Mouse (Mus musculus) embryonic facial prominence, embryonic 15.5 days (tissue): ENCODE measurements around the gene Opn1sw. TPM values are rescaled to one million over a fixed set of nuclear protein-coding genes. Genes with fewer than 3 reads are reported as not detected.
"Not testable (repeated sequence)": the region's sequence is repeated elsewhere in the genome, so short reads cannot be mapped to it uniquely, and the experiment has no call there.

Experiments
- ATAC-seq: fragments of 200-750 bp; cut with Nextera tagmentation; 2 replicates; pipeline ENCODE4 v1.8.0; 2017; ENCODE audit warnings: low read depth, moderate TSS enrichment; ENCODE audit not compliant: insufficient number of reproducible peaks, low FRiP score, low TSS enrichment
- H3K27ac ChIP-seq: fragments of 300-500 bp; sonication (generic); replicated peaks from 2 replicates; pipeline ENCODE4 v1.5.1; 2015; ENCODE audit warnings: mild to moderate bottlenecking, inconsistent platforms
- H3K27me3 ChIP-seq: fragments of 300-500 bp; sonication (generic); 2 replicates; pipeline ENCODE4 v1.6.1; 2015; ENCODE audit warnings: inconsistent platforms
- H3K36me3 ChIP-seq: fragments of 300-500 bp; sonication (generic); 2 replicates; pipeline ENCODE4 v1.6.1; 2015; ENCODE audit warnings: mild to moderate bottlenecking, inconsistent platforms
- H3K4me1 ChIP-seq: fragments of 300-500 bp; sonication (generic); 2 replicates; pipeline ENCODE4 v1.6.1; 2015; ENCODE audit warnings: inconsistent platforms
- H3K4me2 ChIP-seq: fragments of 300-500 bp; sonication (generic); replicated peaks from 2 replicates; pipeline ENCODE4 v1.6.1; 2015; ENCODE audit warnings: mild to moderate bottlenecking, inconsistent platforms
- H3K4me3 ChIP-seq: fragments of 300-500 bp; sonication (generic); replicated peaks from 2 replicates; pipeline ENCODE4 v1.5.1; 2015; ENCODE audit warnings: mild to moderate bottlenecking, inconsistent platforms
- H3K9ac ChIP-seq: fragments of 300-500 bp; sonication (generic); 2 replicates; pipeline ENCODE4 v1.6.1; 2015; ENCODE audit warnings: inconsistent platforms
- H3K9me3 ChIP-seq: fragments of 300-500 bp; sonication (generic); replicated peaks from 2 replicates; pipeline ENCODE4 v1.6.1; 2016; ENCODE audit warnings: inconsistent platforms
- WGBS: fragments of 180-500 bp; shearing (Covaris S2); methylation state at CpG from one replicate; pipeline ENCODE4 v1.1.7; 2015; 5-methylcytosine and 5-hydroxymethylcytosine counted together
- polyA plus RNA-seq: library from polyadenylated mRNA; unstranded; fragments of >200 nt; fragmentation: Nextera tagmentation; extraction: Ambion mirVana; gene quantifications from 2 replicates; pipeline ENCODE4 v1.2.1, GENCODE M21; 2015

Opn1sw gene
- polyA plus RNA-seq, 1 experiment from 2014 or later, result 1.2 TPM

DNA sequence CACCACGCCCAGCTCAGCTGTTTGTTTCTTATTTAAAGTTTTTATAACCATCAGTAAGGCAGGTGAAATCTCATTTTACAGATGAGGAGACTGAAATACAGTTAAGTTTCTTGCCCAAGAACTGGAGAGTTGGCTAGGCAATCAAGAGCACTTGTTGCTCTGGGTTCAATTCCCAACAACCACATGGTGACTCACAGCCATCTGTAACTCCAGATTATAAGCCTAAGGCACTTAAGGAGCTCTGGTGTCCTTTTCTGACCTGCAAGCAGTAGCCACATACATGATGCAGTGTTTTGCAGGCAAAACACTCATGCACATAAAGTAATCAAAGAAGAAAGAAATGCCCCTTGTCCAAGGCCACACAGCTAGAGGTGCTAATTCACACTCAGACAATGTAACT, 23.0 kb downstream of the Opn1sw start:
- peaks cover 23% of the 10 kb centered on the region for H3K4me1 ChIP-seq
- H3K36me3 ChIP-seq, result peaks cover 42% of the 10 kb centered on the region
- H3K9ac ChIP-seq, result no peak overlapping the region
- H3K4me2 ChIP-seq, result no peak overlapping the region
- H3K27me3 ChIP-seq, result no peaks in the 10 kb centered on the region
- no peak overlapping the region for H3K27ac ChIP-seq
- ATAC-seq, result no peak
- no peaks in the 10 kb centered on the region for H3K9me3 ChIP-seq
- 93% methylated on average over 1 of the region's 1 CpGs for WGBS
- no peak overlapping the region for H3K4me3 ChIP-seq

- Histone ChIP-seq H3K4me1 (peaks cover 32% of the 10 kb centered on the region), H3K9ac (no peak overlapping the region), H3K36me3 (peaks cover 41% of the 10 kb centered on the region), H3K4me3 (no peak overlapping the region), H3K4me2 (no peak overlapping the region), H3K9me3 (no peaks in the 10 kb centered on the region), H3K27ac (peak overlapping the region; percentile 63; the same call in 1 of the 2 replicates), H3K27me3 (no peaks in the 10 kb centered on the region)
- WGBS, result 62% methylated on average over 3 of the region's 3 CpGs
- no peak for ATAC-seq
These were observed 25.1 kb downstream of the Opn1sw start for GRCm38 (mm10) chr6:29363129-29363515.

DNA sequence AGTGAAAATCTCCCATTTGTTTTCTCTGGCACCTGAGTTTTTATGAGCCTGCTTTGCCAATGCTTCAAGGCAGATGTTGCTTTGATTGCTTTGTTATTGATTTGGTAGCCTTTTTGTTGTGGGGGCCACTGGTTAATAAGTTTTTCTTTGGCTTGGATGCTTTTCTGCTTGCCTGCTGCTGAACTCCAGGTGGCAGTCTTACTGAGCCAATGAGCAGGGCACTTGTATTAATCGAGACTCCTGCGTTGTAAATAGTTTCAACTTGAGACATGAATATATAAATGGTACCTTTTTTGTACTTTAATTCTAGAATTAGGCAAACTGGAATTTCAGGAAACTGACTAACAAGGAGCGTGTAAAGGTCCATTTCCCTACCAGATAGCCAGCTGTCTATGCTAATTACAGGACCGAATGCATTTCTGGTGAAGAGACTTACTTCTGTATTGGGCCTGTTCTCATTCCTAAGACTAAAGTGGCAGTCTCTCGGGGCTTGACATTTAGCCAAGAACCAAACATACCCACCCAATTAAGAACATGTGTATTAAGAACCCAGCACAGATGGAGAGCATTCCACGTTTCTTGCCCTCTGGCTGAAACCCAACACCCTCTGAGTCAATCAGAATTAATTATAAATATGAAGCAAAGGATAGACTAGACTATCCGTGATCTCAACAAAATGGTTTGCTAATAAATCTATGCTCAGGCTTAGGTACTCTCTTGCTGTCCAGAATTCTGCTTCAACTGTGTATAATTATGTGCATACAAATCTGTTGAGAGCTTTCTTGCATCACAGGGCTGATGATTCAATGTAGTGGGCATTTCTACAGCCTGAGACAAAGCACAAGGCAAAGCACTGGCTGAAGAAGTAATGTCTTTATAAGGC, 25.8 kb downstream of the Opn1sw start:
- Histone ChIP-seq H3K36me3 (peaks cover 41% of the 10 kb centered on the region), H3K27ac (peak overlapping the region; percentile 63)
- ATAC-seq, result peak; percentile 54; the same call in 1 of the 2 replicates

DNA sequence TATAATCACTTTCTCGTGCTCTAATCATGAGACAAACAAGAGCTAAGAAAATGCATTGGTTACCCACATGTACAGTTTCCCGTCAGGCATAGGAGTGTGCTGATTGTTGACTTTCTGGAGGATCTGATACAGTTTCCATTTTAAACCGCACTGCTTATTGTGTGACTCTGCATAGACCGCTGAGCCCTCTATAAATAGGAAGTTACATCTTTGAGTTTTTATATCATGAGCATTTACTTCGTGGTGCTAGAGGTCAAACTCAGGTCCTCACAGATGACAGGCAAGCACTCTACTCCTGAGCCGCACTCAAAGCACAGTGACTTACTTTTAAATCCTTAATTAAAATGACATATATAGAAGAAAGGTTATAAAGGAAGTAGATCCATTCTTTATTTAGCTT, 28.1 kb downstream of the Opn1sw start:
- Histone ChIP-seq H3K27ac (no peak overlapping the region), H3K4me2 (no peak overlapping the region), H3K27me3 (no peaks in the 10 kb centered on the region), H3K36me3 (peaks cover 30% of the 10 kb centered on the region), H3K4me3 (no peak overlapping the region), H3K4me1 (peaks cover 32% of the 10 kb centered on the region), H3K9ac (no peak overlapping the region), H3K9me3 (no peaks in the 10 kb centered on the region)
- 67% methylated on average over 6 of the region's 6 CpGs for WGBS
- no peak for ATAC-seq

More for the DNA sequence above, 25.8 kb downstream of the Opn1sw start:
- no peaks in the 10 kb centered on the region for H3K9me3 ChIP-seq
- WGBS, result 21% methylated on average over 7 of the region's 7 CpGs
- H3K4me1 ChIP-seq, result peaks cover 32% of the 10 kb centered on the region
- no peaks in the 10 kb centered on the region for H3K27me3 ChIP-seq
- no peak overlapping the region for H3K4me3 ChIP-seq
- H3K9ac ChIP-seq, result no peak overlapping the region
- no peak overlapping the region for H3K4me2 ChIP-seq

DNA sequence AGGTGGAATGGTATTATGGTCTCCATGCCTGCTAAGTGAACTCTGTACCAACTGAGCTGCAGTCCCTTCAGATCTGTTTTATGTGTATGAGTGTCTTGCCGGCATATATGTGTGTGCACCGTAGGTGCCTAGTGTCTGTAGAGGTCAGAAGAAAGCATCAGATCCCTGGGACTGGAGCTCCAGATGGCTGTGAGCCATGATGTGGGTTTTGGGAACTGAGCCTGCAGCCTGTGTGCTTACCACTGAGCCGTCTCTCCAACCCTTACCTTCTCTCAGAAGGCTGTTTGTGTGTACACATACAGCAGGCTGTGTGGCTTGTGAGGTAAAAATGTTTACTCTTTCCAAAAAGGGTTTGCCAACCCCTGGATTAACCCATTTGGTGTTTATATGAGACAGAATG, 28.9 kb downstream of the Opn1sw start:
- Histone ChIP-seq H3K4me3 (no peak overlapping the region), H3K4me2 (no peak overlapping the region), H3K4me1 (peaks cover 32% of the 10 kb centered on the region), H3K9me3 (no peaks in the 10 kb centered on the region), H3K27me3 (no peaks in the 10 kb centered on the region), H3K9ac (no peak overlapping the region), H3K27ac (no peak overlapping the region), H3K36me3 (peaks cover 27% of the 10 kb centered on the region)
- ATAC-seq, result no peak
- WGBS, result 90% methylated on average over 3 of the region's 3 CpGs

DNA sequence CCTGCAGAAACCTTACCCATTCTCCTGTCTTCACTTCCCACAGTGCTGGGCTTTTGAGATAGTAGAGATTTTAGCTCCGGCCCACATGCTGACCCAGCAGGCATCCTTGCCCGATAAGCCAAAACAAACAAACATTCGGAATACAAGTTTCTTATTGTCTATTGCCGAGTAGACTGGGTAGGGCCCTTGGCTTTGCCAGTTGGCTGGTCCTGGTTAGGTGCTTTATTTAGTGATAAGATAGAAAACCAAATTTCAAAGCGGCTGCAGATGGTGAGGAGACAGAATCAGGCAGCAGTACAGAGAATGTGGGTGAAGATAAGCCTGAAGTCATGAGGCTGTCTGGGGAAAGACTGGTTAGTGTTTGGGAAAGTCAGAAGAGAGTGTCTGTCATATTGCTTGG, 35.5 kb downstream of the Opn1sw start:
- 55% methylated on average over 5 of the region's 5 CpGs for WGBS

GRCm38 (mm10) chr6:29351613-29352012, 36.7 kb downstream of the Opn1sw start:
- H3K9ac ChIP-seq, result no peak overlapping the region
- H3K4me1 ChIP-seq, result peaks cover 16% of the 10 kb centered on the region
- H3K36me3 ChIP-seq, result peaks cover 3% of the 10 kb centered on the region; the same call in 1 of the 2 replicates
- no peaks in the 10 kb centered on the region for H3K9me3 ChIP-seq
- no peak overlapping the region for H3K27ac ChIP-seq
- no peak overlapping the region for H3K4me3 ChIP-seq
- ATAC-seq, result no peak
- no peak overlapping the region for H3K4me2 ChIP-seq
- no peaks in the 10 kb centered on the region for H3K27me3 ChIP-seq

More for the DNA sequence above, 35.5 kb downstream of the Opn1sw start:
- no peak overlapping the region for H3K4me3 ChIP-seq
- no peak for ATAC-seq
- H3K27ac ChIP-seq, result no peak overlapping the region
- no peaks in the 10 kb centered on the region for H3K27me3 ChIP-seq
- peaks cover 16% of the 10 kb centered on the region for H3K4me1 ChIP-seq
- H3K9ac ChIP-seq, result no peak overlapping the region
- peaks cover 12% of the 10 kb centered on the region for H3K36me3 ChIP-seq
- H3K9me3 ChIP-seq, result no peaks in the 10 kb centered on the region
- no peak overlapping the region for H3K4me2 ChIP-seq

- Histone ChIP-seq H3K9me3 (no peaks in the 10 kb centered on the region), H3K4me1 (peaks cover 16% of the 10 kb centered on the region), H3K27ac (peak overlapping the region; percentile 96), H3K4me3 (peak overlapping the region; percentile 95), H3K36me3 (no peaks in the 10 kb centered on the region), H3K4me2 (peak overlapping the region; percentile 58), H3K27me3 (no peaks in the 10 kb centered on the region), H3K9ac (peak overlapping the region; percentile 98)
- ATAC-seq, result peak; percentile 0; the same call in 1 of the 2 replicates
- WGBS, result under 1% methylated on average over 15 of the region's 15 CpGs
These were observed 39.9 kb downstream of the Opn1sw start for GRCm38 (mm10) chr6:29348371-29348724.

GRCm38 (mm10) chr6:29347665-29348370, 40.5 kb downstream of the Opn1sw start, which contains the start of gene Calu:
Gene Calu, plus strand, starts transcription at chr6:29348069.
- H3K4me2 ChIP-seq, result peak within 1 kb of the TSS; percentile 58
- peaks cover 16% of the 10 kb centered on the region for H3K4me1 ChIP-seq
- peak within 1 kb of the TSS; percentile 96 for H3K27ac ChIP-seq
- ATAC-seq, result peak; percentile 100
- H3K9ac ChIP-seq, result peak within 1 kb of the TSS; percentile 98
- H3K27me3 ChIP-seq, result no peaks in the 10 kb centered on the region
- no peaks in the 10 kb centered on the region for H3K36me3 ChIP-seq
- under 1% methylated on average over 55 of the region's 55 CpGs for WGBS
- H3K9me3 ChIP-seq, result no peaks in the 10 kb centered on the region
- H3K4me3 ChIP-seq, result peak within 1 kb of the TSS; percentile 95

DNA sequence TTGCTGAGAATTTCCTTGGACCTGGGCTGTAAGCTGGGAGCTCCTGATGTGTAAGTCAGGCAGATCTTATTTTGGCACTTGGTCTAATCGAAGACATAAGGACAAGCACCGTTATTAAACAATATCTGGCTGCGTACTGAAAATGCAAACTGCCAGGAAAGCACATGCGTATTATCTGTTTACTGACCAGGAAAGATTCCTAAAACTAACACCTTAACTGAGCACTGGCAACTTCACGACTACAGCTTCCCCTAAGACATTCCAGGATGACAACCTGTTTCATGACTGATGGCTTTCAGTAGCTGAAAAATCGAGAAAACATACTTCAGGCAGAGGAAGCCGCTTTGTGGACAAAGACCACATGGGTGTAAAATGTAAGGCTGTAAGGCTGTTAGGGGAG, 41.1 kb downstream of the Opn1sw start:
- Histone ChIP-seq H3K9me3 (no peaks in the 10 kb centered on the region), H3K4me2 (peak overlapping the region; percentile 58), H3K36me3 (no peaks in the 10 kb centered on the region), H3K4me3 (peak overlapping the region; percentile 95), H3K27me3 (no peaks in the 10 kb centered on the region), H3K4me1 (peaks cover 16% of the 10 kb centered on the region), H3K27ac (peak overlapping the region; percentile 96), H3K9ac (peak overlapping the region; percentile 98)
- 25% methylated on average over 7 of the region's 7 CpGs for WGBS
- no peak for ATAC-seq

DNA sequence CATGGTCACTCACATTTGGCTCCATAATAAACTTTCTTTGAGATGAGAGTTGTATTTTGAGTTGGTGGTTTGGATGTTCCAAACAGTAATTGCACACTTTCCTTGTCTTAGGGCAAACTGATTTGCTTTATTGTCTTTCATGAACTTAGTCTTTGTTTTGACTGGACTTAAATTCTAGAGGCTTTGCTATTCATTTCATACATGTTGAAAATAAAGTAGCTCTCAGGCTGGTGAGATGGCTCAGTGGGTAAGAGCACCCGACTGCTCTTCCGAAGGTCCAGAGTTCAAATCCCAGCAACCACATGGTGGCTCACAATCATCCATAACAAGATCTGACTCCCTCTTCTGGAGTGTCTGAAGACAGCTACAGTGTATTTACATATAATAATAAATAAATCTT, 41.8 kb downstream of the Opn1sw start:
- not testable (repeated sequence) for H3K27ac ChIP-seq, H3K4me3 ChIP-seq, H3K9ac ChIP-seq, H3K36me3 ChIP-seq, H3K9me3 ChIP-seq, H3K27me3 ChIP-seq, H3K4me2 ChIP-seq, ATAC-seq
- WGBS, result 94% methylated on average over 2 of the region's 2 CpGs
- peaks cover 16% of the 10 kb centered on the region for H3K4me1 ChIP-seq
